Mouse (Mus musculus) bone marrow macrophage, adult 2 months (primary cell): ENCODE measurements at regions not wholly inside any gene's neighbourhood (a gene's known extent, or its start where the extent isn't known, plus 50 kb on each side); places are given as distances from the start of the nearest gene placed in this dataset.

Experiments used
- CTCF ChIP-seq: IDR thresholded peaks from 2 replicates; pipeline ENCODE4 v1.5.1; 2012; ENCODE audit warnings: low read depth, mild to moderate bottlenecking, low read length, moderate library complexity
- POLR2A ChIP-seq: IDR thresholded peaks from 2 replicates; pipeline ENCODE4 v1.6.1; 2012; ENCODE audit warnings: mild to moderate bottlenecking, low read depth, low read length, borderline replicate concordance

DNA sequence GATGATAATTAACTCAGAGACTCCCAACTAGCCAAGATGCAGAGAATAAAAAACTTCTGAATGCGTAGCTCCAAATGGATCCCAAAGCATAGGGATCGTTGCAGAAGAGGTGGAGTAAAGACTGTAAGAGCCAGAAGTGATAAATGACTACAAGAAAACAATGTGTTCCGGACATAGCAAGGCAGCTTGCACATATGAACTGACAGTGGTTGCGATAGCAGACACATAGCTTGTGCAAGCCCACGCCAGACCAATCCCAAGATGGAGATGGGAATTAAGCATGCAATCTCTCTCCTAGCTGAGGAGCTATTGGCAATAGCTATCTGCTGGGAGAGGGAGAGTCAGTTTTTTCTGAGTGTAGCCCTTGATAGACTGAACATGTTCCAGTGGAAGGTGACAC lies 248.5 kb upstream of the Pik3r1 start:
- no peak for TF ChIP-seq POLR2A
- no peak for TF ChIP-seq CTCF
